ENCODE assay signal across 22 mouse cellular contexts in the genomic region with DNA sequence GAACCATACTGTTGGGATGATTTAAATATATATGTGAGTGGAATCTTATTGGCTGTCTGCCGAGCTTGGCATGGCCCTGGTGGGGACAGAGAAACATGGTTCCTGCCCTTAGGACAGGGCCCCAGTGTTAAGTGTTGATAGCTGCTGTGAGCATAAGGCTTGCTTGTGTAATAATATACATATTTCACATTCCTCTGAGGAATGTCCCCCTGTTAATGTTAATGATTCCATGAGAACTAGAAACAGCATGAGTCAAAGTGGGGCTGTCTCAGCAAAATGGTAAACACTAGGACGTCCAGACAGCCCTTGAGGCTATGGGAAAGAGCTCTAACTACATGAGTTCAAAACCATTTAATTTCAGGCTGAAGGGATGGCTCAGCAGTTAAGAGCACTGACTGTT. TPM values are rescaled to one million over a fixed set of nuclear protein-coding genes. Genes with fewer than 3 reads are reported as not detected.
DNase-seq lines count a peak whose midpoint lies in the region; ATAC-seq and TF ChIP-seq lines count a peak whose summit lies in the region.
"Had no signal": no experiment of that assay in that cellular context is flagged by ENCODE, and none has a peak within 500 bp of the region (broad histone marks: within the 10 kb centered on the region; RNA-seq: fewer than 3 reads in every experiment).

No protein-coding gene starts in this region.

- H3K27ac ChIP-seq in embryonic facial prominence, embryonic 12.5 days = no peak overlapping the region
- H3K27ac ChIP-seq in embryonic facial prominence, embryonic 10.5 days (replicated peaks) = no peak overlapping the region
- no peak overlapping the region for H3K27ac ChIP-seq in kidney, postnatal 0 days
- no peak overlapping the region for H3K27ac ChIP-seq in kidney, embryonic 14.5 days (ENCODE audit: low read depth, low read length)
- H3K27ac ChIP-seq in lung, embryonic 14.5 days (ENCODE audit: low read depth) = no peak overlapping the region
- no peak overlapping the region for H3K27ac ChIP-seq in lung, postnatal 0 days (ENCODE audit: low read length)
- H3K27ac ChIP-seq: embryonic facial prominence, embryonic 13.5 days; forebrain, embryonic 10.5 days; forebrain, embryonic 13.5 days; hindbrain, embryonic 12.5 days; hindbrain, embryonic 15.5 days had no signal

- 0 out of 2 replicates have a peak, but pooled peaks have one; percentile 22 for ATAC-seq in embryonic facial prominence, embryonic 12.5 days (ENCODE audit: insufficient number of reproducible peaks, insufficient read depth, low FRiP score, low TSS enrichment)
- ATAC-seq in kidney, postnatal 0 days (replicated peaks; ENCODE audit: low FRiP score, low read depth) = peak; percentile 36; the same call in 1 of the 2 replicates
- no peak for ATAC-seq in kidney, embryonic 14.5 days (ENCODE audit: low FRiP score, low TSS enrichment)
- ATAC-seq in lung, embryonic 14.5 days (ENCODE audit: insufficient read depth) = peak; percentile 48; the same call in 1 of the 2 replicates
- ATAC-seq in lung, postnatal 0 days = peak; percentile 77
- ATAC-seq: forebrain, embryonic 13.5 days; forebrain, embryonic 16.5 days had no signal

- H3K27me3 ChIP-seq in embryonic facial prominence, embryonic 12.5 days = no peaks in the 10 kb centered on the region
- H3K27me3 ChIP-seq in embryonic facial prominence, embryonic 10.5 days (replicated peaks; ENCODE audit: low read depth, poor library complexity, severe bottlenecking) = no peaks in the 10 kb centered on the region
- H3K27me3 ChIP-seq in kidney, postnatal 0 days (ENCODE audit: insufficient read depth, low read length) = no peaks in the 10 kb centered on the region
- no peaks in the 10 kb centered on the region for H3K27me3 ChIP-seq in kidney, embryonic 14.5 days (ENCODE audit: control insufficient read depth, insufficient read depth, low read length)
- H3K27me3 ChIP-seq in lung, embryonic 14.5 days (ENCODE audit: insufficient read depth, low read length) = no peaks in the 10 kb centered on the region
- no peaks in the 10 kb centered on the region for H3K27me3 ChIP-seq in lung, postnatal 0 days (replicated peaks; ENCODE audit: insufficient read depth, low read length)
- H3K27me3 ChIP-seq: embryonic facial prominence, embryonic 13.5 days; forebrain, embryonic 13.5 days; hindbrain, embryonic 12.5 days; hindbrain, embryonic 15.5 days had no signal

- H3K4me1 ChIP-seq in embryonic facial prominence, embryonic 12.5 days = no peaks in the 10 kb centered on the region
- no peaks in the 10 kb centered on the region for H3K4me1 ChIP-seq in embryonic facial prominence, embryonic 10.5 days
- H3K4me1 ChIP-seq in kidney, postnatal 0 days (replicated peaks; ENCODE audit: insufficient read depth, low read length) = no peaks in the 10 kb centered on the region
- no peaks in the 10 kb centered on the region for H3K4me1 ChIP-seq in kidney, embryonic 14.5 days (ENCODE audit: control insufficient read depth, insufficient read depth, low read length)
- H3K4me1 ChIP-seq in lung, embryonic 14.5 days (ENCODE audit: insufficient read depth) = no peaks in the 10 kb centered on the region
- no peaks in the 10 kb centered on the region for H3K4me1 ChIP-seq in lung, postnatal 0 days (ENCODE audit: insufficient read depth, low read depth, low read length)
- H3K4me1 ChIP-seq: forebrain, embryonic 10.5 days; forebrain, embryonic 13.5 days; hindbrain, embryonic 12.5 days; hindbrain, embryonic 15.5 days had no signal

- no peak overlapping the region for H3K4me3 ChIP-seq in embryonic facial prominence, embryonic 12.5 days
- H3K4me3 ChIP-seq in embryonic facial prominence, embryonic 10.5 days = no peak overlapping the region
- H3K4me3 ChIP-seq in kidney, postnatal 0 days (replicated peaks; ENCODE audit: low read depth, low read length) = no peak overlapping the region
- no peak overlapping the region for H3K4me3 ChIP-seq in kidney, embryonic 14.5 days (ENCODE audit: low read length)
- H3K4me3 ChIP-seq in lung, embryonic 14.5 days (ENCODE audit: low read depth, low read length) = no peak overlapping the region
- no peak overlapping the region for H3K4me3 ChIP-seq in lung, postnatal 0 days (ENCODE audit: low read depth, low read length)
- H3K4me3 ChIP-seq: embryonic facial prominence, embryonic 13.5 days; forebrain, embryonic 10.5 days; forebrain, embryonic 13.5 days; hindbrain, embryonic 12.5 days; hindbrain, embryonic 15.5 days had no signal

- WGBS in embryonic facial prominence, embryonic 12.5 days = 71% methylated on average over 2 of the region's 2 CpGs
- WGBS in embryonic facial prominence, embryonic 10.5 days = 80% methylated on average over 2 of the region's 2 CpGs
- 72% methylated on average over 2 of the region's 2 CpGs for WGBS in kidney, postnatal 0 days
- 82% methylated on average over 2 of the region's 2 CpGs for WGBS in kidney, embryonic 14.5 days
- WGBS in lung, embryonic 14.5 days = 45% methylated on average over 2 of the region's 2 CpGs
- 54% methylated on average over 2 of the region's 2 CpGs for WGBS in lung, postnatal 0 days

- peak; percentile 60 for TF ChIP-seq EP300 in lung, postnatal 0 days (IDR thresholded peaks at IDR 0.05)

- TF ChIP-seq CTCF in kidney, postnatal 0 days (IDR thresholded peaks at IDR 0.05; ENCODE audit: low read depth) = no peak
- TF ChIP-seq CTCF in lung, embryonic 14.5 days (IDR thresholded peaks at IDR 0.05; ENCODE audit: low read depth) = no peak
- no peak for TF ChIP-seq CTCF in lung, postnatal 0 days (IDR thresholded peaks at IDR 0.05)

- H3K4me2 ChIP-seq in embryonic facial prominence, embryonic 12.5 days (replicated peaks) = no peak overlapping the region
- H3K4me2 ChIP-seq in kidney, postnatal 0 days (ENCODE audit: low read length) = no peak overlapping the region
- no peak overlapping the region for H3K4me2 ChIP-seq in kidney, embryonic 14.5 days (replicated peaks; ENCODE audit: low read depth, low read length)
- H3K4me2 ChIP-seq in lung, embryonic 14.5 days = no peak overlapping the region
- no peak overlapping the region for H3K4me2 ChIP-seq in lung, postnatal 0 days (replicated peaks; ENCODE audit: low read depth, low read length)
- H3K4me2 ChIP-seq: embryonic facial prominence, embryonic 13.5 days; forebrain, embryonic 13.5 days; heart, embryonic 11.5 days; hindbrain, embryonic 12.5 days; hindbrain, embryonic 15.5 days had no signal

- no peak for DNase-seq in embryonic facial prominence, embryonic 10.5 days (ENCODE audit: low spot score)
- no peak for DNase-seq in kidney, postnatal 0 days (ENCODE audit: low spot score)
- DNase-seq in lung, embryonic 14.5 days = no peak
- no peak for DNase-seq in lung, postnatal 36 days
- DNase-seq in lung, postnatal 0 days (ENCODE audit: low spot score) = peak; percentile 61
- DNase-seq in lung, adult 18-20 months = no peak
- DNase-seq: adrenal gland, postnatal 10 days; adrenal gland, postnatal 36 days; cerebellum, adult 18-20 months; cerebellum, adult 9-10 months; cerebellum, postnatal 14 days; gastrocnemius, postnatal 10 days; heart, adult 11 months had no signal

- H3K36me3 ChIP-seq in embryonic facial prominence, embryonic 12.5 days = no peaks in the 10 kb centered on the region
- H3K36me3 ChIP-seq in embryonic facial prominence, embryonic 10.5 days (replicated peaks) = no peaks in the 10 kb centered on the region
- no peaks in the 10 kb centered on the region for H3K36me3 ChIP-seq in kidney, postnatal 0 days (ENCODE audit: insufficient read depth, low read length)
- H3K36me3 ChIP-seq in kidney, embryonic 14.5 days (ENCODE audit: control insufficient read depth, insufficient read depth, low read length) = no peaks in the 10 kb centered on the region
- no peaks in the 10 kb centered on the region for H3K36me3 ChIP-seq in lung, embryonic 14.5 days (ENCODE audit: insufficient read depth)
- no peaks in the 10 kb centered on the region for H3K36me3 ChIP-seq in lung, postnatal 0 days (ENCODE audit: insufficient read depth, low read length)
- H3K36me3 ChIP-seq: embryonic facial prominence, embryonic 13.5 days; forebrain, embryonic 10.5 days; hindbrain, embryonic 12.5 days; hindbrain, embryonic 15.5 days had no signal

- H3K9ac ChIP-seq in embryonic facial prominence, embryonic 12.5 days = no peak overlapping the region
- no peak overlapping the region for H3K9ac ChIP-seq in kidney, postnatal 0 days (ENCODE audit: low read depth, low read length)
- H3K9ac ChIP-seq in kidney, embryonic 14.5 days (ENCODE audit: low read depth, low read length) = no peak overlapping the region
- H3K9ac ChIP-seq in lung, embryonic 14.5 days = no peak overlapping the region
- no peak overlapping the region for H3K9ac ChIP-seq in lung, postnatal 0 days (replicated peaks; ENCODE audit: low read depth)
- H3K9ac ChIP-seq: embryonic facial prominence, embryonic 13.5 days; forebrain, embryonic 13.5 days; hindbrain, embryonic 12.5 days; hindbrain, embryonic 15.5 days had no signal

- no peaks in the 10 kb centered on the region for H3K9me3 ChIP-seq in embryonic facial prominence, embryonic 12.5 days
- H3K9me3 ChIP-seq in embryonic facial prominence, embryonic 10.5 days = no peaks in the 10 kb centered on the region
- no peaks in the 10 kb centered on the region for H3K9me3 ChIP-seq in kidney, postnatal 0 days (replicated peaks; ENCODE audit: low read length)
- no peaks in the 10 kb centered on the region for H3K9me3 ChIP-seq in kidney, embryonic 14.5 days (ENCODE audit: control insufficient read depth, low read length)
- H3K9me3 ChIP-seq in lung, embryonic 14.5 days (ENCODE audit: low read depth, low read length) = no peaks in the 10 kb centered on the region
- no peaks in the 10 kb centered on the region for H3K9me3 ChIP-seq in lung, postnatal 0 days (ENCODE audit: low read length)
- H3K9me3 ChIP-seq: embryonic facial prominence, embryonic 13.5 days; forebrain, embryonic 10.5 days; forebrain, embryonic 13.5 days; hindbrain, embryonic 12.5 days; hindbrain, embryonic 15.5 days had no signal

RNA-seq across cellular contexts. Expression of a gene that starts 20.6 kb away (rescaled TPM):
- 87.6 and 89.7 TPM in 2 replicates for polyA plus RNA-seq in embryonic facial prominence, embryonic 12.5 days (2016; fragmentation: Nextera tagmentation; extraction: Ambion mirVana)
- polyA plus RNA-seq in embryonic facial prominence, embryonic 10.5 days (2016; fragmentation: Nextera tagmentation; extraction: Ambion mirVana) = 88.1 and 92.5 TPM in 2 replicates
- 93.4 and 102 TPM in 2 replicates for polyA plus RNA-seq in kidney, postnatal 0 days (2015; fragmentation: Nextera tagmentation; extraction: Ambion mirVana)
- 67.4 and 118 TPM in 2 replicates for polyA plus RNA-seq in kidney, embryonic 14.5 days (2014; fragmentation: Nextera tagmentation; extraction: Ambion mirVana)
- 104 and 105 TPM in 2 replicates for polyA plus RNA-seq in lung, embryonic 14.5 days (2014; fragmentation: Nextera tagmentation; extraction: Ambion mirVana)
- 77.3 and 84.9 TPM in 2 replicates for polyA plus RNA-seq in lung, postnatal 0 days (2015; fragmentation: Nextera tagmentation; extraction: Ambion mirVana)

RNA-seq across cellular contexts. Expression of a gene that starts 26.4 kb away (rescaled TPM):
- 57.1 and 57.7 TPM in 2 replicates for polyA plus RNA-seq in embryonic facial prominence, embryonic 12.5 days (2016; fragmentation: Nextera tagmentation; extraction: Ambion mirVana)
- 36.6 and 40.1 TPM in 2 replicates for polyA plus RNA-seq in embryonic facial prominence, embryonic 10.5 days (2016; fragmentation: Nextera tagmentation; extraction: Ambion mirVana)
- polyA plus RNA-seq in kidney, postnatal 0 days (2015; fragmentation: Nextera tagmentation; extraction: Ambion mirVana) = 80.5 and 94.7 TPM in 2 replicates
- polyA plus RNA-seq in kidney, embryonic 14.5 days (2014; fragmentation: Nextera tagmentation; extraction: Ambion mirVana) = 108 and 112 TPM in 2 replicates
- 167 and 173 TPM in 2 replicates for polyA plus RNA-seq in lung, embryonic 14.5 days (2014; fragmentation: Nextera tagmentation; extraction: Ambion mirVana)
- 40.6 and 50.1 TPM in 2 replicates for polyA plus RNA-seq in lung, postnatal 0 days (2015; fragmentation: Nextera tagmentation; extraction: Ambion mirVana)
